Mouse (Mus musculus): ENCODE measurements around the gene Ccdc194. TPM values are rescaled to one million over a fixed set of nuclear protein-coding genes. Genes with fewer than 3 reads are reported as not detected.

The Ccdc194 gene
- polyA plus RNA-seq, 1 experiment = not detected

GRCm38 (mm10) chr8:71509316-71509715 lies 16.2 kb downstream of the Ccdc194 start:
- no peak overlapping the region for H3K4me3 ChIP-seq (replicated peaks; ENCODE audit: control insufficient read depth, low read depth, low read length)
- no peak overlapping the region for H3K27ac ChIP-seq (ENCODE audit: control insufficient read depth, insufficient read depth, low read depth, low read length, poor library complexity)
- TF ChIP-seq CTCF (IDR thresholded peaks at IDR 0.05; ENCODE audit: control insufficient read depth, insufficient read depth, low read length) (no peak), POLR2A (IDR thresholded peaks at IDR 0.05; ENCODE audit: borderline replicate concordance, control insufficient read depth, low read depth, low read length) (no peak)
- WGBS = 70% methylated on average over 2 of the region's 2 CpGs
- peaks cover 1% of the 10 kb centered on the region for H3K4me1 ChIP-seq (ENCODE audit: control insufficient read depth, insufficient read depth, low read length)

- peaks cover 1% of the 10 kb centered on the region for H3K4me1 ChIP-seq (ENCODE audit: control insufficient read depth, insufficient read depth, low read length)
- no peak overlapping the region for H3K27ac ChIP-seq (ENCODE audit: control insufficient read depth, insufficient read depth, low read depth, low read length, poor library complexity)
- no peak; the same call in 1 of the 2 replicates for TF ChIP-seq POLR2A (IDR thresholded peaks at IDR 0.05; ENCODE audit: borderline replicate concordance, control insufficient read depth, low read depth, low read length)
- no peak for TF ChIP-seq CTCF (IDR thresholded peaks at IDR 0.05; ENCODE audit: control insufficient read depth, insufficient read depth, low read length)
- H3K4me3 ChIP-seq (replicated peaks; ENCODE audit: control insufficient read depth, low read depth, low read length) = no peak overlapping the region
- 1% methylated on average over 61 of the region's 61 CpGs for WGBS
Observed at GRCm38 (mm10) chr8:71507589-71508104, 17.9 kb downstream of the Ccdc194 start.

DNA sequence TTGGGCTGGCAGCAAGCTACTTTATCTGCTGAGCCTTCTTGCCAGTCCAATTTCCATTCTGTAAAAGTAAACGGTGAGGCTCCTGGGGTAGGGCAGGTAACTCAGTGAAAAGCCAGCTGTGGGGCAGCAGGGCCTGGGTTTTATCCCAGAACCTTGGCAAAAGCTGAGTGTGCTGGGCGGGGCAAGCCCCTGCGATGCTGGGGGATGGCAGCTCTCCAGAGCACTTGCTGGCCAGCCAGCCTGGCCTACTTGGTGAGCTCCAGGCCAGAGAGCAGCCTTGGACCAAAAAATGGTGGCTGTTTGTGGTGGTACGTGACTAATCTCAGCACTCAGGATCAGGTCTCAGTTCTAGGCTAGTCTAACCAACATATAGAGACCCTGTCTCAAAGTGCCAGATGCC lies 19.5 kb downstream of the Ccdc194 start:
- Histone ChIP-seq H3K4me1 (ENCODE audit: control insufficient read depth, insufficient read depth, low read length) (no peaks in the 10 kb centered on the region), H3K4me3 (replicated peaks; ENCODE audit: control insufficient read depth, low read depth, low read length) (no peak overlapping the region), H3K27ac (ENCODE audit: control insufficient read depth, insufficient read depth, low read depth, low read length, poor library complexity) (no peak overlapping the region)
- 63% methylated on average over 4 of the region's 4 CpGs for WGBS
- TF ChIP-seq POLR2A (IDR thresholded peaks at IDR 0.05; ENCODE audit: borderline replicate concordance, control insufficient read depth, low read depth, low read length) = no peak
- no peak for TF ChIP-seq CTCF (IDR thresholded peaks at IDR 0.05; ENCODE audit: control insufficient read depth, insufficient read depth, low read length)

DNA sequence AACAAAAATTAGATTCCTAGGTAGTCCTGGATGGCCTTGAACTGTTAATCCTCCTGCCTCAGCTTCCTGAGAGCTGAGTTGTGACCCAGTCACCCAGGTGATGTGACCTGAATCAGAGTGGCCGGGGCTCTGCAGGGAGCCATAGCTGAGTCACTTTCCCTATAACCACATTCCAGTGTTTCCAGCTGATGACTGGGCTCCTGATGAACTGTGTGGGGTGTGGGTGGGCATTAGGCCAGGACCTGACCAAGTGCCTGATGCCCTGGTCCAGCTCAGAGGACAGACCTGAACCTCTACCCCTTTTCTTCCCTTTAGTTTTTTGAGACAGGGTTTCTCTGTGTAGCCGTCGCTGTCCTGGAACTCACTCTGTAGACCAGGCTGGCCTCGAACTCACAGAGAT lies 20.2 kb downstream of the Ccdc194 start:
- TF ChIP-seq CTCF (IDR thresholded peaks at IDR 0.05; ENCODE audit: control insufficient read depth, insufficient read depth, low read length) (no peak), POLR2A (IDR thresholded peaks at IDR 0.05; ENCODE audit: borderline replicate concordance, control insufficient read depth, low read depth, low read length) (no peak)
- Histone ChIP-seq H3K27ac (ENCODE audit: control insufficient read depth, insufficient read depth, low read depth, low read length, poor library complexity) (no peak overlapping the region), H3K4me3 (replicated peaks; ENCODE audit: control insufficient read depth, low read depth, low read length) (no peak overlapping the region), H3K4me1 (ENCODE audit: control insufficient read depth, insufficient read depth, low read length) (no peaks in the 10 kb centered on the region)
- WGBS = 80% methylated on average over 4 of the region's 4 CpGs

GRCm38 (mm10) chr8:71504349-71504748 lies 21.2 kb downstream of the Ccdc194 start:
- no peak overlapping the region for H3K4me3 ChIP-seq (replicated peaks; ENCODE audit: control insufficient read depth, low read depth, low read length)
- no peak for TF ChIP-seq POLR2A (IDR thresholded peaks at IDR 0.05; ENCODE audit: borderline replicate concordance, control insufficient read depth, low read depth, low read length)
- TF ChIP-seq CTCF (IDR thresholded peaks at IDR 0.05; ENCODE audit: control insufficient read depth, insufficient read depth, low read length) = no peak
- H3K4me1 ChIP-seq (ENCODE audit: control insufficient read depth, insufficient read depth, low read length) = no peaks in the 10 kb centered on the region
- 88% methylated on average over 4 of the region's 4 CpGs for WGBS
- H3K27ac ChIP-seq (ENCODE audit: control insufficient read depth, insufficient read depth, low read depth, low read length, poor library complexity) = no peak overlapping the region

- Histone ChIP-seq H3K4me3 (replicated peaks; ENCODE audit: control insufficient read depth, low read depth, low read length) (no peak overlapping the region), H3K4me1 (ENCODE audit: control insufficient read depth, insufficient read depth, low read length) (no peaks in the 10 kb centered on the region), H3K27ac (ENCODE audit: control insufficient read depth, insufficient read depth, low read depth, low read length, poor library complexity) (no peak overlapping the region)
- 62% methylated on average over 16 of the region's 16 CpGs for WGBS
- TF ChIP-seq POLR2A (IDR thresholded peaks at IDR 0.05; ENCODE audit: borderline replicate concordance, control insufficient read depth, low read depth, low read length) (no peak), CTCF (IDR thresholded peaks at IDR 0.05; ENCODE audit: control insufficient read depth, insufficient read depth, low read length) (no peak)
Observed at GRCm38 (mm10) chr8:71498816-71499690, 26.5 kb downstream of the Ccdc194 start.

- 70% methylated on average over 15 of the region's 15 CpGs for WGBS
- H3K4me1 ChIP-seq (ENCODE audit: control insufficient read depth, insufficient read depth, low read length) = no peaks in the 10 kb centered on the region
- TF ChIP-seq POLR2A (IDR thresholded peaks at IDR 0.05; ENCODE audit: borderline replicate concordance, control insufficient read depth, low read depth, low read length) (no peak), CTCF (IDR thresholded peaks at IDR 0.05; ENCODE audit: control insufficient read depth, insufficient read depth, low read length) (no peak)
- H3K4me3 ChIP-seq (replicated peaks; ENCODE audit: control insufficient read depth, low read depth, low read length) = no peak overlapping the region
- no peak overlapping the region; the same call in 1 of the 2 replicates for H3K27ac ChIP-seq (ENCODE audit: control insufficient read depth, insufficient read depth, low read depth, low read length, poor library complexity)
Observed at GRCm38 (mm10) chr8:71497881-71498501, 27.5 kb downstream of the Ccdc194 start.

GRCm38 (mm10) chr8:71497077-71497645 lies 28.4 kb downstream of the Ccdc194 start:
- Histone ChIP-seq H3K27ac (ENCODE audit: control insufficient read depth, insufficient read depth, low read depth, low read length, poor library complexity) (no peak overlapping the region), H3K4me3 (replicated peaks; ENCODE audit: control insufficient read depth, low read depth, low read length) (no peak overlapping the region), H3K4me1 (ENCODE audit: control insufficient read depth, insufficient read depth, low read length) (no peaks in the 10 kb centered on the region)
- 82% methylated on average over 1 of the region's 1 CpGs for WGBS
- TF ChIP-seq CTCF (IDR thresholded peaks at IDR 0.05; ENCODE audit: control insufficient read depth, insufficient read depth, low read length) (no peak), POLR2A (IDR thresholded peaks at IDR 0.05; ENCODE audit: borderline replicate concordance, control insufficient read depth, low read depth, low read length) (no peak)

All from bone marrow, adult 2 months (tissue).